Comparison of ENCODE assay signal across 10 mouse cellular contexts in genomic region chr12:75280502-75280901, GRCm38 (mm10). TPM values are rescaled to one million over a fixed set of nuclear protein-coding genes. Genes with fewer than 3 reads are reported as not detected.
DNase-seq lines count a peak whose midpoint lies in the region; ATAC-seq and TF ChIP-seq lines count a peak whose summit lies in the region.
"Had no signal": no experiment of that assay in that cellular context is flagged by ENCODE, and none has a peak within 500 bp of the region (broad histone marks: within the 10 kb centered on the region; RNA-seq: fewer than 3 reads in every experiment).

No protein-coding gene starts in this region.

- H3K79me2 ChIP-seq in heart, adult 2 months (replicated peaks; ENCODE audit: control insufficient read depth, insufficient read depth, low read length), result no peaks in the 10 kb centered on the region

- DNase-seq in heart, adult 2 months, result peak; percentile 40 to 48
- DNase-seq in heart, postnatal 25 days (ENCODE audit: low spot score), result no peak
- peak; percentile 17 for DNase-seq in lung, adult 2 months
- DNase-seq in B cell, adult 2 months, result no peak
- no peak for DNase-seq in ovary, postnatal 10 days (ENCODE audit: low spot score)

- H3K4me1 ChIP-seq in heart, adult 2 months (ENCODE audit: control insufficient read depth, insufficient read depth, low read length), result peaks cover 9% of the 10 kb centered on the region
- H3K4me1 ChIP-seq in E14TG2a.4 (replicated peaks; ENCODE audit: low read depth, low read length), result no peaks in the 10 kb centered on the region
- H3K4me1 ChIP-seq in cortical plate, adult 2 months (ENCODE audit: control insufficient read depth, insufficient read depth, low read length), result no peaks in the 10 kb centered on the region; the same call in 1 of the 2 replicates
- peaks cover 11% of the 10 kb centered on the region for H3K4me1 ChIP-seq in lung, adult 2 months (ENCODE audit: control insufficient read depth, insufficient read depth, low read length)

- H3K9me3 ChIP-seq in E14TG2a.4 (ENCODE audit: low read length), result no peaks in the 10 kb centered on the region
- H3K9me3 ChIP-seq: heart, embryonic 13.5 days; liver, embryonic 15.5 days had no signal

- H3K9ac ChIP-seq in heart, adult 2 months (ENCODE audit: low read depth, low read length), result no peak overlapping the region
- H3K9ac ChIP-seq: heart, embryonic 13.5 days; liver, embryonic 15.5 days had no signal

- intact Hi-C loops in heart, adult 2 months (cut with DNase I), result loop anchor here (1.0 to 5.0 kb wide), 4 partner anchors 28 to 168 kb away; partner anchors contain the start of gene Rhoj
- intact Hi-C loops in heart, postnatal 25 days (cut with DNase I), result loop anchor here (1.0 to 5.0 kb wide), 4 partner anchors 42 to 167 kb away; no protein-coding TSS in a partner anchor

- no peak overlapping the region for H3K4me3 ChIP-seq in heart, adult 2 months
- H3K4me3 ChIP-seq in E14TG2a.4 (replicated peaks; ENCODE audit: low read length), result no peak overlapping the region
- H3K4me3 ChIP-seq in cortical plate, adult 2 months (ENCODE audit: insufficient read depth, low read length), result no peak overlapping the region
- no peak overlapping the region for H3K4me3 ChIP-seq in lung, adult 2 months (replicated peaks; ENCODE audit: extremely low read depth, low read depth, low read length)
- H3K4me3 ChIP-seq: heart, embryonic 13.5 days; liver, embryonic 15.5 days had no signal

- no peak overlapping the region for H3K27ac ChIP-seq in heart, adult 2 months
- H3K27ac ChIP-seq in cortical plate, adult 2 months (ENCODE audit: insufficient read depth, low read length), result no peak overlapping the region
- H3K27ac ChIP-seq: heart, embryonic 13.5 days; liver, embryonic 15.5 days had no signal

- ATAC-seq in activated CD4-positive, CD25-positive, alpha-beta regulatory T cell, adult 4 months, result no peak

- 0 out of 2 replicates have a peak, but pooled peaks have one; percentile 27 for TF ChIP-seq EP300 in heart, adult 2 months (IDR thresholded peaks at IDR 0.05; ENCODE audit: insufficient read depth, low read depth, low read length)

- TF ChIP-seq POLR2A in heart, adult 2 months (IDR thresholded peaks at IDR 0.05; ENCODE audit: insufficient read depth, low read depth, low read length), result no peak
- no peak for TF ChIP-seq POLR2A in cortical plate, adult 2 months (IDR thresholded peaks at IDR 0.05; ENCODE audit: extremely low read depth, insufficient read depth, low read length)
- no peak for TF ChIP-seq POLR2A in lung, adult 2 months (IDR thresholded peaks at IDR 0.05; ENCODE audit: borderline replicate concordance, extremely low read depth, low read depth, low read length)

- H3K36me3 ChIP-seq in heart, adult 2 months (ENCODE audit: control insufficient read depth, insufficient read depth, low read length), result peaks cover 3% of the 10 kb centered on the region; the same call in 1 of the 2 replicates
- H3K36me3 ChIP-seq in E14TG2a.4 (ENCODE audit: insufficient read depth, low read length), result no peaks in the 10 kb centered on the region
- H3K36me3 ChIP-seq: heart, embryonic 13.5 days; liver, embryonic 15.5 days had no signal

- no peaks in the 10 kb centered on the region for H3K27me3 ChIP-seq in heart, adult 2 months (ENCODE audit: control insufficient read depth, insufficient read depth, low read length)
- no peaks in the 10 kb centered on the region for H3K27me3 ChIP-seq in E14TG2a.4 (ENCODE audit: insufficient read depth, low read length)
- H3K27me3 ChIP-seq: liver, embryonic 15.5 days had no signal

- 48% methylated on average over 7 of the region's 7 CpGs for WGBS in heart, adult 2 months
- 63% methylated on average over 7 of the region's 7 CpGs for WGBS in lung, adult 2 months

- peak; percentile 90 for TF ChIP-seq CTCF in heart, adult 2 months (IDR thresholded peaks at IDR 0.05)
- peak; percentile 18 for TF ChIP-seq CTCF in E14TG2a.4 (conservative IDR thresholded peaks at IDR 0.05; ENCODE audit: low read length)
- peak; percentile 26; the same call in 1 of the 2 replicates for TF ChIP-seq CTCF in cortical plate, adult 2 months (IDR thresholded peaks at IDR 0.05; ENCODE audit: extremely low read depth, insufficient read depth, low read length)
- peak; percentile 34; the same call in 1 of the 2 replicates for TF ChIP-seq CTCF in lung, adult 2 months (IDR thresholded peaks at IDR 0.05; ENCODE audit: insufficient read depth, low read length)

RNA-seq across cellular contexts. Expression of gene Rhoj, which starts 27.6 kb away (rescaled TPM):
- 10 to 100 TPM; 30.1 to 37.1 TPM for total RNA-seq in heart, adult 2 months (2021)
- polyA plus RNA-seq in heart, adult 2 months (2012; rRNA removed), result 42.6 and 66.2 TPM in 2 replicates
- total RNA-seq in heart, postnatal 25 days (2021), result 10 to 100 TPM; 32.2 to 41.4 TPM
- polyA plus RNA-seq in cortical plate, adult 2 months (2012; rRNA removed), result 4.9 and 5.4 TPM in 2 replicates
- polyA plus RNA-seq in lung, adult 2 months (2012; rRNA removed), result 84.9 and 92.2 TPM in 2 replicates
- polyA plus RNA-seq in activated CD4-positive, CD25-positive, alpha-beta regulatory T cell, adult 4 months (2017; shearing (Covaris generic)), result not detected

Comparison
In these comparisons a context has a peak if more than half of its experiments do, and no peak if none do; other contexts are left out.
1. DNase-seq: peak in heart, adult 2 months (2 of 2) and lung, adult 2 months (single experiment); none in heart, postnatal 25 days (single experiment), B cell, adult 2 months (0 of 2) and ovary, postnatal 10 days (single experiment).
2. CTCF ChIP-seq: peak in every context shown above with its lines; median percentile 90 in heart, adult 2 months; 34 in lung, adult 2 months; 26 in cortical plate, adult 2 months; 18 in E14TG2a.4.